Mouse (Mus musculus): Measurements from ENCODE around the gene Nktr. TPM values are rescaled to one million over a fixed set of nuclear protein-coding genes. Genes with fewer than 3 reads are reported as not detected.

Gene Nktr
- polyA plus RNA-seq, 1 experiment from 2014 or later = 45.3 TPM

GRCm38 (mm10) chr9:121757835-121758814, 39.2 kb downstream of the Nktr start:
- H3K4me3 ChIP-seq (ENCODE audit: low read depth, low read length) = peak overlapping the region; percentile 95
- no peaks in the 10 kb centered on the region for H3K27me3 ChIP-seq (ENCODE audit: control insufficient read depth, insufficient read depth, low read depth, low read length)
- no peaks in the 10 kb centered on the region for H3K9me3 ChIP-seq (replicated peaks; ENCODE audit: control insufficient read depth, low read length, poor library complexity, severe bottlenecking)
- H3K27ac ChIP-seq (ENCODE audit: low read length) = no peak overlapping the region; the same call in 1 of the 2 replicates
- peak overlapping the region; percentile 95 for H3K9ac ChIP-seq (ENCODE audit: low read depth, low read length)
- peaks cover 28% of the 10 kb centered on the region for H3K4me1 ChIP-seq (ENCODE audit: control insufficient read depth, insufficient read depth, low read length)
- peak overlapping the region; percentile 93 for H3K4me2 ChIP-seq (ENCODE audit: low read length)
- peaks cover 17% of the 10 kb centered on the region for H3K36me3 ChIP-seq (ENCODE audit: control insufficient read depth, insufficient read depth, low read length)
- 56% methylated on average over 10 of the region's 10 CpGs for WGBS
- no peak for ATAC-seq

- peak within 1 kb of the TSS; percentile 87 for H3K27ac ChIP-seq (ENCODE audit: low read length)
- peaks cover 24% of the 10 kb centered on the region for H3K36me3 ChIP-seq (ENCODE audit: control insufficient read depth, insufficient read depth, low read length)
- under 1% methylated on average over 74 of the region's 97 CpGs for WGBS
- peaks cover 28% of the 10 kb centered on the region for H3K4me1 ChIP-seq (ENCODE audit: control insufficient read depth, insufficient read depth, low read length)
- ATAC-seq = peak; percentile 84
- H3K4me3 ChIP-seq (ENCODE audit: low read depth, low read length) = peak within 1 kb of the TSS; percentile 95
- H3K9ac ChIP-seq (ENCODE audit: low read depth, low read length) = peak within 1 kb of the TSS; percentile 95
- no peaks in the 10 kb centered on the region for H3K9me3 ChIP-seq (replicated peaks; ENCODE audit: control insufficient read depth, low read length, poor library complexity, severe bottlenecking)
- H3K27me3 ChIP-seq (ENCODE audit: control insufficient read depth, insufficient read depth, low read depth, low read length) = no peaks in the 10 kb centered on the region
- H3K4me2 ChIP-seq (ENCODE audit: low read length) = peak within 1 kb of the TSS; percentile 93
Measured at GRCm38 (mm10) chr9:121759091-121760081, 40.4 kb downstream of the Nktr start, which contains the start of gene Zfp651. Gene Zfp651 (plus strand): TSS chr9:121759330.

- ATAC-seq = 0 out of 2 replicates have a peak, but pooled peaks have one; percentile 2
- Histone ChIP-seq H3K4me2 (ENCODE audit: low read length) (peak overlapping the region; percentile 93), H3K4me1 (ENCODE audit: control insufficient read depth, insufficient read depth, low read length) (peaks cover 28% of the 10 kb centered on the region), H3K9me3 (replicated peaks; ENCODE audit: control insufficient read depth, low read length, poor library complexity, severe bottlenecking) (no peaks in the 10 kb centered on the region), H3K27me3 (ENCODE audit: control insufficient read depth, insufficient read depth, low read depth, low read length) (no peaks in the 10 kb centered on the region), H3K27ac (ENCODE audit: low read length) (peak overlapping the region; percentile 87), H3K4me3 (ENCODE audit: low read depth, low read length) (peak overlapping the region; percentile 95), H3K36me3 (ENCODE audit: control insufficient read depth, insufficient read depth, low read length) (peaks cover 17% of the 10 kb centered on the region), H3K9ac (ENCODE audit: low read depth, low read length) (peak overlapping the region; percentile 95)
- WGBS = 1% methylated on average over 40 of the region's 43 CpGs
Measured at GRCm38 (mm10) chr9:121760271-121761090, 41.5 kb downstream of the Nktr start.

- peaks cover 28% of the 10 kb centered on the region for H3K4me1 ChIP-seq (ENCODE audit: control insufficient read depth, insufficient read depth, low read length)
- H3K9ac ChIP-seq (ENCODE audit: low read depth, low read length) = peak overlapping the region; percentile 95
- H3K4me2 ChIP-seq (ENCODE audit: low read length) = peak overlapping the region; percentile 93
- no peaks in the 10 kb centered on the region for H3K27me3 ChIP-seq (ENCODE audit: control insufficient read depth, insufficient read depth, low read depth, low read length)
- H3K27ac ChIP-seq (ENCODE audit: low read length) = no peak overlapping the region
- no peak for ATAC-seq
- H3K36me3 ChIP-seq (ENCODE audit: control insufficient read depth, insufficient read depth, low read length) = peaks cover 17% of the 10 kb centered on the region
- no peaks in the 10 kb centered on the region for H3K9me3 ChIP-seq (replicated peaks; ENCODE audit: control insufficient read depth, low read length, poor library complexity, severe bottlenecking)
- WGBS = 59% methylated on average over 10 of the region's 10 CpGs
- H3K4me3 ChIP-seq (ENCODE audit: low read depth, low read length) = peak overlapping the region; percentile 95
Measured at GRCm38 (mm10) chr9:121761091-121761665, 42.2 kb downstream of the Nktr start.

GRCm38 (mm10) chr9:121761787-121762186, 42.8 kb downstream of the Nktr start:
- Histone ChIP-seq H3K9me3 (replicated peaks; ENCODE audit: control insufficient read depth, low read length, poor library complexity, severe bottlenecking) (no peaks in the 10 kb centered on the region), H3K9ac (ENCODE audit: low read depth, low read length) (no peak overlapping the region), H3K27me3 (ENCODE audit: control insufficient read depth, insufficient read depth, low read depth, low read length) (no peaks in the 10 kb centered on the region), H3K4me1 (ENCODE audit: control insufficient read depth, insufficient read depth, low read length) (peaks cover 28% of the 10 kb centered on the region), H3K4me3 (ENCODE audit: low read depth, low read length) (no peak overlapping the region), H3K27ac (ENCODE audit: low read length) (no peak overlapping the region), H3K4me2 (ENCODE audit: low read length) (no peak overlapping the region; the same call in 1 of the 2 replicates), H3K36me3 (ENCODE audit: control insufficient read depth, insufficient read depth, low read length) (peaks cover 20% of the 10 kb centered on the region)
- 68% methylated on average over 8 of the region's 8 CpGs for WGBS
- no peak for ATAC-seq

GRCm38 (mm10) chr9:121762248-121762647, 43.3 kb downstream of the Nktr start:
- H3K4me2 ChIP-seq (ENCODE audit: low read length) = no peak overlapping the region
- H3K4me3 ChIP-seq (ENCODE audit: low read depth, low read length) = no peak overlapping the region
- H3K9ac ChIP-seq (ENCODE audit: low read depth, low read length) = no peak overlapping the region
- peaks cover 20% of the 10 kb centered on the region for H3K36me3 ChIP-seq (ENCODE audit: control insufficient read depth, insufficient read depth, low read length)
- WGBS = 91% methylated on average over 10 of the region's 10 CpGs
- H3K27me3 ChIP-seq (ENCODE audit: control insufficient read depth, insufficient read depth, low read depth, low read length) = no peaks in the 10 kb centered on the region
- ATAC-seq = no peak
- H3K4me1 ChIP-seq (ENCODE audit: control insufficient read depth, insufficient read depth, low read length) = peaks cover 28% of the 10 kb centered on the region
- H3K9me3 ChIP-seq (replicated peaks; ENCODE audit: control insufficient read depth, low read length, poor library complexity, severe bottlenecking) = no peaks in the 10 kb centered on the region
- no peak overlapping the region for H3K27ac ChIP-seq (ENCODE audit: low read length)

GRCm38 (mm10) chr9:121762761-121763160, 43.8 kb downstream of the Nktr start:
- Histone ChIP-seq H3K36me3 (ENCODE audit: control insufficient read depth, insufficient read depth, low read length) (peaks cover 25% of the 10 kb centered on the region), H3K4me1 (ENCODE audit: control insufficient read depth, insufficient read depth, low read length) (peaks cover 25% of the 10 kb centered on the region)
- WGBS = 92% methylated on average over 25 of the region's 25 CpGs

GRCm38 (mm10) chr9:121763716-121764115, 44.7 kb downstream of the Nktr start:
- Histone ChIP-seq H3K27ac (ENCODE audit: low read length) (no peak overlapping the region), H3K9ac (ENCODE audit: low read depth, low read length) (no peak overlapping the region), H3K4me2 (ENCODE audit: low read length) (no peak overlapping the region), H3K4me1 (ENCODE audit: control insufficient read depth, insufficient read depth, low read length) (peaks cover 17% of the 10 kb centered on the region), H3K4me3 (ENCODE audit: low read depth, low read length) (no peak overlapping the region), H3K27me3 (ENCODE audit: control insufficient read depth, insufficient read depth, low read depth, low read length) (no peaks in the 10 kb centered on the region), H3K36me3 (ENCODE audit: control insufficient read depth, insufficient read depth, low read length) (peaks cover 29% of the 10 kb centered on the region), H3K9me3 (replicated peaks; ENCODE audit: control insufficient read depth, low read length, poor library complexity, severe bottlenecking) (no peaks in the 10 kb centered on the region)
- WGBS = 89% methylated on average over 19 of the region's 19 CpGs
- no peak for ATAC-seq

More at GRCm38 (mm10) chr9:121762761-121763160, 43.8 kb downstream of the Nktr start:
- ATAC-seq = no peak
- H3K27me3 ChIP-seq (ENCODE audit: control insufficient read depth, insufficient read depth, low read depth, low read length) = no peaks in the 10 kb centered on the region
- H3K4me3 ChIP-seq (ENCODE audit: low read depth, low read length) = no peak overlapping the region
- no peak overlapping the region for H3K9ac ChIP-seq (ENCODE audit: low read depth, low read length)
- no peak overlapping the region for H3K27ac ChIP-seq (ENCODE audit: low read length)
- H3K9me3 ChIP-seq (replicated peaks; ENCODE audit: control insufficient read depth, low read length, poor library complexity, severe bottlenecking) = no peaks in the 10 kb centered on the region
- H3K4me2 ChIP-seq (ENCODE audit: low read length) = no peak overlapping the region
